Mouse (Mus musculus) mesoderm, embryonic 11.5 days (tissue): ENCODE measurements around the gene Ipp.

ENCODE experiments used
- DNase-seq: peaks from one replicate; pipeline ENCODE4 v3.0.0-alpha.2; 2012; ENCODE audit warnings: low read depth, low spot score

Ipp gene

DNA sequence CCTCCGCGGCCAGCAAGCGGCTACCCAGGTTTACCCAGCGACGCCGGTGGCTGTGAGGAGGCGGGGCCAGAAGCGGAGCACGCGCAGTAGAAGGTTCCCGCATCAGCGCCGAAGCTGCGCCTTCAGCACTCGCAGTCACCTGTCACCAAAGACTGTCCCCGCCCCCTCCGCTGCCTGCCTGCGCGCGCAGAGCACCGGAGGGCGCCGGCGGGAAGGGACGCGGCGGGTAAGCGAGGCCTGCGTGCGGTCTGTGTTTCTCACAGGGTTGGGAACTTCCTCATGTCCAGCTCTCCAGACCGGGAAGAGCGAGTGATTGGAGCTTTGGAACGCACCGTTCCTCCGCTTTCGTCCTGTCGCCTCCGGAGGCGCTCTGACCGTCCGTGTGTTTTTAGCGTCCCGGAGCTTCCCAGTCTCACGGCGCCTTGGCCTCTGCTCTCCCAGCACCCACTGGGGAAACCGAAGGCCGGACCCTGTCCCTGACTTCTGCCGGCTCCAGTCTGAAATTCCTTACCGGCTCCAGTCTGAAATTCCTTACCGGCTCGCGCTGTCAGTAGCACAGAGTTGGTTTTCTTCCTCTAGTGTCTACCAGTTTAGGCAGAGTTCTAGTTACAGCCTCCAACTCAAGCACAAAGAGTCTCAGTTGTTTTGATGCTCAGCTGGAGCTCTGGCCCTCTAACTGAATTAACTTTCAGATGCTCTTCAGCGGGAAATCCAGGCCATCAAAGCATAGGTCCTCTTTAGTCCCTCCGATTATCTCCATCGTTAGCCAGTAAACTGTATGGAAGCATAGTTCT, at the start of gene Ipp:
Ipp (plus strand) TSS at position 125 of the 794 bp plus-strand sequence.
- DNase-seq, result peak; percentile 96

GRCm38 (mm10) chr4:116461943-116462342, 45.4 kb upstream of the Ipp start:
- DNase-seq, result no peak

DNA sequence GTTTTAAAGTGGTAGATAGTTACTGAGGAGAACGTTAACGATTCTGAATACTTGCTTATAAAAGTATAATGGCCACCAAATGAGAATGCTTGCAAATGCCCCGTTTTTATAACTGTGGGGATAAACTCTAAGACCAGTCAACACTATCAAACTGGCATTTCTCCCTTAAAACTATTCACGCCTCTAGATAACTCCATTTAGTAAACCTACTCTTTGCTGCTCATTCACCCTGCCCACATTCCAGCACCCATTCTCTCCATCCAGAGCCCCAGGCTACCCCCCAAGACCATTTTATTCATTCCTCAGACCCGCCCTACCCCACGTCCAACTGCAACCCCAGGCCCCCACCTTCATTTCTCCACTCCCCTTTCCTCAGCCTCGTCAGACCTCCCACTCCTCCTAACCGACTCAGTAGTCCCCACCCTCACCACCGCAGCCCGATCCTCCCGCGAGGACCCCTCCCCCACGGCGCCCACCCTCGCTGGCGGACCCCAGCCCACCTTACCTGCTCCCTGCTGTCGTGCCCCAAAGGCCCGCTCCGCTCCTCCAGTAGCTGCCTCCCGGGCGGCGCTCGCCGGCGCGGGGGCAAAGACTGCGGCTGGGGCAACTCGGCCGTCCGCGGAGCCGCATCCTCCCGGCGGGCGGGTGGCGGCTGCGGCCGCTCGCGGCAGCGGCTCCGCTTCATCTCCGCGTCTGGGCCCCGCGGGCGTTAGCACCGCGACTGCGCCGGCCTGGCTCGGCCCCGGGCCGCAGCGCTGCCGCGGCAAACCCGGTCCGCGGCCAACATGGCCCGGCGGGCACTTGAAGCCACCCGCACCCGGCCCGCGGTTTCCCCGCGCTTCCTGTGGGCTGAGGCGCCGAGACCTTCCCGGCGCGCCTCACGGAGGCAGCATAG, 43.9 kb upstream of the Ipp start:
- DNase-seq, result peak; percentile 64

DNA sequence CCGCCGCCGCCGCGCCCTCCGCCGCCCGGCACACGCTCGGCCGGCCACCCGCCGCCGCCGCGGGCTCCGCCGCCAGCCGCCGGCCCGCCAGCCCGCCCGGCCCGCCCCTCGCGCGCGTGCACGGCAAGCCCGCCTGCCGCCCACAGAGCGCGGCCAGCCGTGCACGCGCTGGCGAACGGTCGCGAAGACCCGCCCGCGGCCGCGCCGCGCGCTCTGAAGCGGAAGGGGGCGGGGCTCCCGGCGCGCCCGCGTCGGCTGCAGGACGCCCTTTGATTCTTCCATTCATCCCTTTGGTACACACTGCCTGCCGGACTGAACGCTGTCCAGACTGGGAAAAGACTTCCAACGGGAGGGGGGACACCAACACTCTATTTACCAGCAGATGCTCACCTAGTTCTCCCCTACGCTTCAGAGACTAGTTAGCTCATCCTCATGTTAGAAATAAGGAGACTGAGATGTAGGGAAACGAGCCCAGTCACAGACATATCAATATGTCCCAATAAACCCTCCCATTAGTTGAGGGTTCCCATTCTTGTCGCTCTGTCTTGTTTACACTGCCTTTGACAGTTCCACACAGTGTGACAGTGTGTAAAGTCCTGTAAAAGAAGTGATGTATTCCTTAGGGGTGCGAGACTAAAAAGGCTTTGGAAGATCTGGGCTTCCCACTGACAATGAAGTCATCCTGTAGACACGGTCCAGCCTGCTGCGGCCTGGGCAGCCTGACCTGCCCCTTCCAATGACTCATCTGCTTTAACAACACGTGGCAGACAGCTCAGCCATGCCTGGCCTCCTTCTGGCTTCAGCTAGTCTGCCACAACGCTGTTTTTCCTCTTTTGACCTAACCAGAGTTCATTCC, 43.0 kb upstream of the Ipp start, which contains the start of gene Mast2:
Mast2 (minus strand) TSS at position 58 of the 856 bp plus-strand sequence.
- DNase-seq, result peak; percentile 93

DNA sequence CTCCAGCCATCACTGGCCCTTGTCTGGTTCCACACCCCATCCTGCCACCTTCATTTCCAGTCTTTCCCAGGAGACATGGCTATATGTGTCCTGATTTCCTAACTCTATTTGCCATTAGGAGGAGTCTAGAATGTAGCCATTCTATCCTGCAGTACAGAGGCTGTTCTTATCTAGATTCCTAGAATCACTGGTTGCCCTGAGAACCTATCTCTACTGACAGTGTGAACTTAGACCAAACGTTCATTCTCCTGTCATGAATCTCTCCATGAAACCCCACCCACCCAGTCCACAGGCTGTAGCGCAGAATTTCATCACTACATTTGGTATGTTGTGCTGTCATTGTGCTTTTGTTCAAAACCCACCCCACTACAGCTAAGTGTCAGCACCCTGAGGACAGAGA, 26.0 kb upstream of the Ipp start:
- DNase-seq, result no peak

DNA sequence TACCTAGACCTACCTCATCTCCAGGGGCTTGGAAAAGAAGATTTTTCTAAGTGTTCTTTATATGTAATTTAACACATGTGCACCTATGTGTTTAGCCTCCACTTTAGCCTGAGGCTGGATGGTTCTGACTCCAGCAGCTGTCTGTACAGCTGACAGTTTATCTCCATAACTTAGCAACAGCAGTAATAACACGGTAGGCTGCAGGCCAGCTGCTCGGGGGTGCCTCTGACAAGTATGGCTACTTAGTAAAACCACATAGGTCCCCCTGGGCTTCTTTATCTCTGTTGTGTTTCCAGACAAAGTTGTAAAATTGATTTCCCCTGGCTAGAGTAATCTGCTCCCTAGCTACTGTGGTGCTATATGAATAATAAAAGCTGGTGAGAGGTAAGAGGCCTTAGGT, 23.9 kb upstream of the Ipp start:
- peak; percentile 53 for DNase-seq

GRCm38 (mm10) chr4:116491119-116491536, 16.2 kb upstream of the Ipp start:
- DNase-seq, result no peak

DNA sequence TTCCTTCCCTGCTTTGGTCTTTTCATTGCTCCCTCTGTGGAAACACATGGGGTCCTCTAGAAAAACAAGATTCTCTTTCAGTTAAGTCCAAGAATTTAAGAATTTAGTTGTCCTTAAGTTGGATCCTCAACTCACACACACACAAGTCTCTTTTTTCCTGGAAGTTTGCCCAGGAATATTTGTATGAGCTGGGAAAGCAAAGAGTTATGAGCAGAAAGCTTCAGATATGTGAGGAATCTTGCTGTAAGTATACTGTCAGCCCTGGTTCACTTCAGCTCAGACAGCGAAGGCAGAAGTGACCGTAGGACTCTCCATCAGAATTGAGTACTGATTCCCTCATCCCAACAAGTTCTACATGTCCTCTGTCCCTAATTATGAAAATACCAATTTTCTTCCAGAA, 15.5 kb upstream of the Ipp start:
- no peak for DNase-seq

- no peak for DNase-seq
Observed at GRCm38 (mm10) chr4:116492460-116492859, 14.9 kb upstream of the Ipp start.

GRCm38 (mm10) chr4:116493646-116494045, 13.7 kb upstream of the Ipp start:
- no peak for DNase-seq

DNA sequence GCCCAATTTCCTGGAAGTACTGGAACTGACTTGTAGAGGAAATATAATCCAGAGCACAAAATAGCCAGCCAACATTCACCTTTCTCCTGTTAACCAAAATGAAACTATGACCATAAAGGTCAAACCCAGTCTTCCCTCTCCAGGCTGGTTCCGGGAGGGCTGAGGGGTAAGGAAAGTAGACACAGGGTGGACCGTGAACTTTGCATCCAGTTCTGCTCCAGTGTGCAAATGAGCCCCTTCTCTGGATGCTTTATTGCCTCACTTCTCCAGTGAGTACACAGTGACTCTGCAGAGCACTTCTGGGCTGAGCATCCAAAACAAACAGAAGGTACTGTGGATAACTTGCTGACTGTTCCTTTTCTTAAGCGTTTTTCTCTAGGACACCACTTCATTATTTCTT, 7.4 kb upstream of the Ipp start:
- DNase-seq, result no peak

- DNase-seq, result no peak
Observed at GRCm38 (mm10) chr4:116506886-116507424, 394 bp upstream of the Ipp start.

GRCm38 (mm10) chr4:116531109-116531508, 23.8 kb downstream of the Ipp start:
- DNase-seq, result no peak

- DNase-seq, result no peak
Observed at GRCm38 (mm10) chr4:116536351-116536750, 29.0 kb downstream of the Ipp start.

GRCm38 (mm10) chr4:116537737-116538136, 30.4 kb downstream of the Ipp start:
- DNase-seq, result no peak

DNA sequence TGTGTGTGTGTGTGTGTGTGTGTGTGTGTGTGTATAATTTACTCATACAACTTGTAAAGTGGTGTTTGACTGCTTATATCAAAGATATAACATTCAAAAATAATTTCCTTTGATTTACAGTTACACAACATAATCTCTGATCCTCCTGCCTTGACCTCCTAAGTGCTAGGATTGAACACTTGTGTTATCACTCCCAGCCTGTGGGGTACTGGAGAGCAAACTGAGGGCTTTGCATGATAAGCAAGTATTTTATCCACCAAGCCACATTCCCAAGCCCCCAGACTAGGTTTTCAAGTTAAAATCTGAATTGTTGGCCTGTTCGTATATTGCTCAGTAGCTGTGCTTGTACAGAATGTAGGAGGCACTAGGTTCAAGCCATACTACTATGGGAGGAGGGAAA, 43.1 kb downstream of the Ipp start:
- DNase-seq, result no peak

GRCm38 (mm10) chr4:116553035-116553434, 45.7 kb downstream of the Ipp start:
- no peak for DNase-seq

DNA sequence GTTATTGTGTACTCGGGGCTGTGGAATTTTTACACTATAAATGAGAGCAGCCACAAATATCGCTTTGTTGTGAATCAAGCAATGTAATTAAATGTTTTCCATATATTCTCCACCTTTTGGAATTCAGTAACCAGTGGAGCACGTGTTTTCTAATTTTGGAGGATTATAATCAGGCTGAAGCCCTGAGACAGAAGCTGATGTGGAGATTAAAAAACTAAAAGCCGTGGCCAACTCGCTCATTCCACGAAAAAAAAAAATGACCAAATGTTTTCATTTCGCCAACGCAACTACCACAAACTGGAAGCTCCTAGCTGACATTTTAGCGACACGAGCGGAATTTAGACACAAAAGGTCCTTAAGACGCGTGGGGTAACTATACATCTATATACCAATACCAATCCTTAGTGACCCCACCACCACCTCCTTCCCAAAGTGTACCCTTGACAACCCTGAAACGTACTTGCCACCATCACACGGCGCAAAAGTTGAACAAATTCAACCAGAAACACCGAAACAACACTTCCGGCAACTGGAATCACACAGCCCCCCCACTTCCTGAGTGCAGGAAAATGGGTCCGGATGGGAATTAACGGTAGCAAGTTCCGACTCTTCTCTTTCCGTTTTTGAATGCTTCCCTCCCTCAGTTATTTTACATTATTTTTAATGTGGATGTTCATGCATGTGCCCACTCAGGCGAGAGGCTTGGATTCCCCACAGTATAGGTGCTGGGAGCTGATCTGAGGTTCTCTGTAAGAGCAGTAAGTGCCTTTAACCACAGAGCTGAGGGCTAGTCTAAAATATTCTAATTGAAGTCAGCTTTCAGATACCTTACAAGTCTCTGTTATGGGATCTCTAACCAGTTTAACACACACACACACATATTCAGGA, 48.3 kb downstream of the Ipp start, which contains the start of gene Tmem69:
Tmem69 (minus strand) TSS at position 524 of the 888 bp plus-strand sequence.
- DNase-seq, result peak; percentile 78

GRCm38 (mm10) chr4:116556561-116557305, 49.4 kb downstream of the Ipp start:
- peak; percentile 91 for DNase-seq
